Mouse (Mus musculus) embryo, embryonic 11 days (tissue): ENCODE results near the gene Prcp.

Experiments used
- DNase-seq: peaks from one replicate; pipeline ENCODE4 v3.0.0-alpha.2; 2015

Gene Prcp

GRCm38 (mm10) chr7:92874116-92874675 lies at the start of gene Prcp, which contains the start of gene Ddias:
TSS of gene Prcp (plus strand) at chr7:92874470.
TSS of gene Ddias (minus strand) at chr7:92874247.
- DNase-seq, result peak; percentile 96

- no peak for DNase-seq
Measured at GRCm38 (mm10) chr7:92826248-92826647, 48.0 kb upstream of the Prcp start.

DNA sequence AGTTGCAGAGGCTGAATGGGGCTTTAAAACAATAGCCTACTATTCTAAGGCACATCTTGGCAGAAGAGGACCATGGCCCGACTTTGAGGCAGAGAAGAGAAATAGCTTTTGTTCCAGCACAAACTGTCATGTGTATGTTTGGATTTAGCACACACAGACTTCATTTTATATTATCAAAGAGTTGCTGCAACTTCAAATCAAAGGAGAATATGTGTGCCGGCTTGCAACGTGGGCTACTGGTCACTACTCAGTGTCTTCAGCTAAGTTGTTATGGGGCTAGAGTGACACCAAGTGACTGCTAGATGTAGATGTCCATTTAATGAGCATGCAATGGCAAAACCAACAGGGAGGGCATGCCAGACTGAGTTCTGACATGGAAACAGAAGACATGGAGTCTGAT lies 46.3 kb upstream of the Prcp start:
- peak; percentile 10 for DNase-seq

- DNase-seq, result no peak
Measured at GRCm38 (mm10) chr7:92832395-92832794, 41.9 kb upstream of the Prcp start.

DNA sequence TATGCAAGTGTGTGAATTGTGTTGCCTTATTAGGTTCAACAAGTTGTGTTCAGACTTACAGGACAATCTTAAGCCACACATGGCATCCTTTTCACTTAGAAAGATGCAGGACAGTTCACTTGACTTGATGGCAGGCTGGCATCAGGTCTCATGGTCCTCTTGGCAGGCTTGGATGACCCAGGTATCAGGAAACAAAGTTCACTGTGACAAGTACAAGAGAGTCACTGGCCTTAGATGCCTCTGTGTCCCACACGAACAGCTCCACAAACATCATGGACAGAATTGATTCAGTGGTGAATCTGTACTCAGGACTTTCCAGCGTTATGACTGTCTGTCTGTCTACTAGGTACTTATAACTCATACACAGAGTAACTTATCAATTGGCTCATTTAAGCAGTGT lies 39.9 kb upstream of the Prcp start:
- DNase-seq, result no peak

DNA sequence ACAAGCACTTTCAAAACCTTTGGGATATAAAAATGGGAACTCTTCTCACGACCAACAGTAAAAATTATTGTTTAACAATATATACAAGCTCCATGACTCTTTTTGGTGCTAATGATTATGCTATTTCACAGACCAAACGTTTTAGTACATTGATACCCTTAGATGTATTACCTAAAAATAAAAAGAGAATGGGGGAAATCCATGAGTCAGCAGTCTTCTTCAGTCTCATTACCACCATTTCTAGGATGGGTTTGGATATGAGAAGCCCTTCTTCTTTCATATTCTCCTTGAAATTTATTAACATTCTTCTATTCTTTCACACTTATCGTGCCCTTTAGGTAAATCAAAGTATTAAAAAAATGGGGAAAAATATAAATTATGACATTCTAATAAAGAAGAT lies 37.8 kb upstream of the Prcp start:
- no peak for DNase-seq

DNA sequence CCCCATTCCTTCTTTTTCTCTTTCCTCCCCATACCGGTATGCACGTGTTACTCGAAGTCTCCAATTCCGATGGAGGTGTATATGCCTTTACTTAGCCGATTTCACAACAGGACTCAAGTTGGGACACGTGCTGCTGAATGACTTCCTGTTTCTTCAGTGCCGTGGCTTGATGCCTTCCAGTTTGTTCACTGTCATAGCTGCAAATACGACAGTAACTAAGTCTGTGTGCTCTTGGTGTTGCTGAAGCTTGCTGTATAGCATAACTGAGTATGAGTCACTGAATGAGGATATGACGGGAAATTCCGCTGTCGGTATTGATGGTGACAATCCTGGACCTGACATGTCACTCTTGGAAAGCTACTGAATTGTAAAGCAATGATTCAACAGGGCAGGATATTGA lies 37.0 kb upstream of the Prcp start:
- no peak for DNase-seq

GRCm38 (mm10) chr7:92837907-92838306 lies 36.4 kb upstream of the Prcp start:
- DNase-seq, result no peak

GRCm38 (mm10) chr7:92842254-92842653 lies 32.0 kb upstream of the Prcp start:
- no peak for DNase-seq

DNA sequence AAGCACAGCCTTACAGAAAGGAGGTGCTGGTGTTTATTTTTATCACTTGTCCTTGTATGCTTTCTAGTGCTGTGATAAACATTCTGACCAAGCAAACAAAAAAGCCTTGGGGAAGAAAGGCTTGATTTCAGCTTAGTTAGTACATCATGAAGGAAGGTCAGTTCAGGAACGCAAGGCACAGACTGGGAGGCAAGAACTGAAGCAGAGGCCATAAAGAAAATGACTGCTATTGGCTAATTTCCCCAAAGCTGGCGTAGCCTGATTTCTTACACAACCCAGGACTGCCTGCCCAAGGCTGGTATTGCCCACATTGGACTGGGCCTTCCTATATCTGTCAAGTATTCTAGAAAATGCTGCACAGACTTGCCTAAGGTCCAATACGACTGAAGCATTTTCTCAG lies 26.0 kb upstream of the Prcp start:
- no peak for DNase-seq

- peak; percentile 73 for DNase-seq
Measured at GRCm38 (mm10) chr7:92866526-92866925, 7.7 kb upstream of the Prcp start.

DNA sequence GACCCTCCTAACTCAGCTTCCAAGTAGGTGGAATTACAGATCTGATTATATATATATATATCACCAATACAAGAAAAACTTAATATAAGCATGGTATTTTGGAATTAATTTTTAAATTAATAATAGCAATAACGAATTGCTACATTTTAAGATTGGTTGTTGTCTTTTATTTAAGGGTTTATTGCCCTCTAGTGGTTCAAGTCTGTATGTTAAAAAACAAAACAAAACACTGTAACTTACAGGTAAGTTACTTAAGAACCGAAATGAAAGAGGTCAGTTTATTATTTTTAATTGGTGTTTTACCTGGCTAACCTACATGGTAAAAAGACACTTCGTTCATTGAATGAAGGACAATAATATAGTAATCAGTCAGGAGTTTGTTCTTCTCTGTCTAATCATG lies 4.1 kb upstream of the Prcp start:
- DNase-seq, result peak; percentile 13

DNA sequence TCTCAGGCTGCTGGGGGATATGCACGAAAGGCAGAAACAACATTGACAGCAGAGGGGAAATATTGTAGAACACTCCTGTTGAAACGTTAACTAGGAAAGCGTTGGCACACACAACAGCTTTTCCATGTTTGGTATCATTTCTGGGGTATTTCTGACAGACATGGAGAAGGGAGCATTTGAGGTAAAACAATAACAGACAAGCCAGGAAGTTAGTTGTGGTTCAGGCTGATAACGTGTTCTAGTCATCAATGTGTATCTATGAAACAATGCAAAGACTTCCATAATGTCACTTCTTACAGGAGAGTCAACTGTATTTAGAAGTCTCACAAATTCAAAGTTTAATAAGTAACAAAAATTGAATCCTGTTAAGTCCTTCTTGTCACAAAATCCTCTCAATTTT lies 2.7 kb upstream of the Prcp start:
- no peak for DNase-seq

- peak; percentile 94 for DNase-seq
Measured at GRCm38 (mm10) chr7:92874761-92875408, 615 bp downstream of the Prcp start.

GRCm38 (mm10) chr7:92876066-92876465 lies 1.8 kb downstream of the Prcp start:
- no peak for DNase-seq

GRCm38 (mm10) chr7:92876538-92876937 lies 2.3 kb downstream of the Prcp start:
- DNase-seq, result peak; percentile 37

- no peak for DNase-seq
Measured at GRCm38 (mm10) chr7:92878575-92879285, 4.5 kb downstream of the Prcp start.

GRCm38 (mm10) chr7:92883850-92884716 lies 9.8 kb downstream of the Prcp start:
- DNase-seq, result no peak

GRCm38 (mm10) chr7:92884998-92885660 lies 10.9 kb downstream of the Prcp start:
- no peak for DNase-seq

DNA sequence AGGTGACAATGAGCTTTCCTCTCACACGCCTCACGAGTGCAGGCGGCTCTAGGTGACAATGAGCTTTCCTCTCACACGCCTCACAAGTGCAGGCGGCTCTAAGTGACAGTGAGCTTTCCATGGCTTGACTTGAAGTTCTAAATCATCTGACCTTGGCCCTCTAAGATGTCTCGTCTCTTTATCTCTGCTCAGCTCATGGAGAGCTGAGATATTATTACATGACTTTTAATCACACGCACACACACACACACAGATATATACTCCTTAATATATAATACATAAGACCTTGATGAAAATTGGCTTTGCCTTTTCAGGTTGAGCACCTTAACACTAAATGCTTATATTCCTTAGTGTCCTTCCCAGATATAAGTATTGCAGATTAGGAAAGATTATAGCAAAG lies 12.5 kb downstream of the Prcp start:
- no peak for DNase-seq

- no peak for DNase-seq
Measured at GRCm38 (mm10) chr7:92887230-92887629, 13.0 kb downstream of the Prcp start.

DNA sequence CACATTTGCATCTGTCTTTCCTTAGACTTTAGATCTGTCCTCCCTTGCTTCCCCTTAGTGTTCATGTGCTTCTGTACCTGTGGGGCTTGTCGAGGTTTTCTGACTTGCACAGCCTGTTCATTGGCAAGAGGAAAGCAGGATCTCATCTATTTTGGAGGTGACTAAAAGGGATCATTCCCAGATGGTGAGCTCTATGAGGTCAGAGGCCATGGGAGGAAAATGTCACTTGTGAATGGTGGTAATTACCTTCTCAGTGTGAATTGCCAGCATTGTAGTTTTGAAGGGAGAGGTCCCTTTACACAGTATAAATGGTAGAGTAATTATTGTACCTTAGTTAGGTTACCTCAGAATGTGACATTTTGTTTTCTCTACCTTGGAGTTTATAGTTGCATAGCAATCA lies 15.9 kb downstream of the Prcp start:
- peak; percentile 29 for DNase-seq
